Comparison of ENCODE assay signal across 24 mouse cellular contexts in the genomic region with DNA sequence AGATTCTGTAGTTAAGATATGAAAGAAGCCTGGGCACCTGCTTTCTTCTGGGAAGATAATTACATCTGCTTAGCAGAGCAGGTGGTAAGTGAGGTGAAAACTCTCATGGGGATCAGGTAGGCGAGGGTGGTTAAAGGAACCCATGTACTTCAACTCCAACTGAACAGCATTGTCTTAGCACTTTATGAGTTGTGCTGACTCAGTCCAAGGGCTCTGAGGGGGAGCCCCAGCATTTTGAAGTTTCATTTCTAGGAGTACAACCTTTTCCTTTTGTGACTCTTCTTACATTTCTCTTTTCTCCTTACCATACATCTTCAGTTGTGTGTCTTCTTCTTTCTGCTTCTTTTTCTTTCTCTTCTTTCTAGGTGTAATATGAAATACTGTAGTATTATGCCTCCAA. TPM values are rescaled to one million over a fixed set of nuclear protein-coding genes. Genes with fewer than 3 reads are reported as not detected.
DNase-seq lines count a peak whose midpoint lies in the region; TF ChIP-seq lines count a peak whose summit lies in the region.
"Had no signal": no experiment of that assay in that cellular context is flagged by ENCODE, and none has a peak within 500 bp of the region (broad histone marks: within the 10 kb centered on the region; RNA-seq: fewer than 3 reads in every experiment).

No protein-coding gene starts in this region.

- peak; percentile 57 for DNase-seq in CD4-positive, CD25-positive, alpha-beta regulatory T cell, adult 2 months (ENCODE audit: low read depth, low spot score)
- peak; percentile 49 for DNase-seq in CH12.LX (ENCODE audit: extremely low read depth)
- peak; percentile 79 for DNase-seq in induced T-regulatory cell, adult 2 months (ENCODE audit: low read depth)
- DNase-seq in splenic B cell, adult 2 months (ENCODE audit: low read depth, low spot score), result peak; percentile 16
- DNase-seq in left cerebral cortex, postnatal 36 days (ENCODE audit: low spot score in 2 of 2), result no peak
- no peak for DNase-seq in lung, adult 2 months
- DNase-seq in ovary, postnatal 14 days (ENCODE audit: low spot score), result no peak
- DNase-seq: adrenal gland, adult 2 months; adrenal gland, postnatal 14 days; cerebellum, adult 11 months; cerebellum, adult 2 months; cerebellum, adult 9-11 months; cerebellum, postnatal 25 days; gastrocnemius, postnatal 25 days; heart, adult 2 months had no signal

- dilution Hi-C loops in CH12.LX (cut with MboI; ENCODE audit: extremely low pct_ligation_motif_present, extremely low pct_unique_long_range_greater_than_20kb, low sequenced_read_pairs), result no loop called here

- TF ChIP-seq EP300 in CH12.LX (IDR thresholded peaks at IDR 0.05; ENCODE audit: low read length), result peak; percentile 35; the same call in 1 of the 2 replicates

- H3K27me3 ChIP-seq in CH12.LX (replicated peaks), result no peaks in the 10 kb centered on the region
- H3K27me3 ChIP-seq in splenic B cell, adult 2 months (ENCODE audit: control insufficient read depth, insufficient read depth, low read length, poor library complexity, severe bottlenecking), result no peaks in the 10 kb centered on the region
- H3K27me3 ChIP-seq: embryonic facial prominence, embryonic 12.5 days; embryonic facial prominence, embryonic 15.5 days; heart, embryonic 13.5 days; hindbrain, embryonic 12.5 days; hindbrain, embryonic 15.5 days had no signal

- TF ChIP-seq POLR2A in CH12.LX (IDR thresholded peaks at IDR 0.05; ENCODE audit: low read depth, low read length), result no peak
- no peak for TF ChIP-seq POLR2A in lung, adult 2 months (IDR thresholded peaks at IDR 0.05; ENCODE audit: borderline replicate concordance, extremely low read depth, low read depth, low read length)

- peaks cover 2 to 34% of the 10 kb centered on the region in 2 experiments; a peak in 3 of 4 replicates for H3K4me1 ChIP-seq in CH12.LX (ENCODE audit: control insufficient read depth in 1 of 2, insufficient read depth in 2 of 2)
- no peaks in the 10 kb centered on the region for H3K4me1 ChIP-seq in lung, adult 2 months (ENCODE audit: control insufficient read depth, insufficient read depth, low read length)
- H3K4me1 ChIP-seq: embryonic facial prominence, embryonic 12.5 days; embryonic facial prominence, embryonic 15.5 days; heart, embryonic 10.5 days; heart, embryonic 13.5 days; hindbrain, embryonic 12.5 days; hindbrain, embryonic 15.5 days had no signal

- no peak overlapping the region for H3K4me2 ChIP-seq in CH12.LX (ENCODE audit: insufficient read depth, low read depth, poor library complexity, severe bottlenecking)
- H3K4me2 ChIP-seq: embryonic facial prominence, embryonic 12.5 days; embryonic facial prominence, embryonic 15.5 days; heart, embryonic 13.5 days; hindbrain, embryonic 12.5 days; hindbrain, embryonic 15.5 days had no signal

- no peaks in the 10 kb centered on the region for H3K9me3 ChIP-seq in CH12.LX (replicated peaks; ENCODE audit: low read length)
- H3K9me3 ChIP-seq: embryonic facial prominence, embryonic 12.5 days; embryonic facial prominence, embryonic 15.5 days; heart, embryonic 10.5 days; heart, embryonic 13.5 days; hindbrain, embryonic 12.5 days; hindbrain, embryonic 15.5 days had no signal

- no peak overlapping the region for H3K27ac ChIP-seq in CH12.LX (ENCODE audit: insufficient read depth, low read depth)
- H3K27ac ChIP-seq: embryonic facial prominence, embryonic 12.5 days; embryonic facial prominence, embryonic 15.5 days; heart, adult 2 months; heart, embryonic 10.5 days; heart, embryonic 13.5 days; hindbrain, embryonic 12.5 days; hindbrain, embryonic 15.5 days had no signal

- TF ChIP-seq RAD21 in CH12.LX (IDR thresholded peaks at IDR 0.05; ENCODE audit: low read depth, low read length), result no peak

- no peaks in the 10 kb centered on the region for H3K79me2 ChIP-seq in CH12.LX (replicated peaks; ENCODE audit: control insufficient read depth, extremely low read depth, insufficient read depth, poor library complexity, severe bottlenecking)

- no peak overlapping the region for H3K9ac ChIP-seq in CH12.LX (ENCODE audit: insufficient read depth, low read depth)
- H3K9ac ChIP-seq: embryonic facial prominence, embryonic 12.5 days; embryonic facial prominence, embryonic 15.5 days; heart, embryonic 13.5 days; hindbrain, embryonic 12.5 days; hindbrain, embryonic 15.5 days had no signal

- H3K4me3 ChIP-seq in CH12.LX (replicated peaks in 1 of 3; ENCODE audit: low read depth in 2 of 3, low read length in 2 of 3, poor library complexity in 1 of 3), result no peak overlapping the region
- no peak overlapping the region for H3K4me3 ChIP-seq in lung, adult 2 months (replicated peaks; ENCODE audit: extremely low read depth, low read depth, low read length)
- H3K4me3 ChIP-seq: embryonic facial prominence, embryonic 12.5 days; embryonic facial prominence, embryonic 15.5 days; heart, adult 2 months; heart, embryonic 10.5 days; heart, embryonic 13.5 days; hindbrain, embryonic 12.5 days; hindbrain, embryonic 15.5 days had no signal

- H3K36me3 ChIP-seq in CH12.LX (replicated peaks in 1 of 2; ENCODE audit: control insufficient read depth in 1 of 2, insufficient read depth in 1 of 2, low read length in 1 of 2), result no peaks in the 10 kb centered on the region
- H3K36me3 ChIP-seq in splenic B cell, adult 2 months (ENCODE audit: control insufficient read depth, insufficient read depth, low read length, poor library complexity, severe bottlenecking), result no peaks in the 10 kb centered on the region
- H3K36me3 ChIP-seq: embryonic facial prominence, embryonic 12.5 days; embryonic facial prominence, embryonic 15.5 days; heart, embryonic 10.5 days; heart, embryonic 13.5 days; hindbrain, embryonic 12.5 days; hindbrain, embryonic 15.5 days had no signal

- intact Hi-C loops in left cerebral cortex, postnatal 36 days (cut with DNase I), result no loop called here

- no peak for TF ChIP-seq CTCF in CH12.LX (conservative IDR thresholded peaks at IDR 0.05 in 1 of 2, IDR thresholded peaks at IDR 0.05 in 1 of 2; ENCODE audit: low read depth in 2 of 2, low read length in 2 of 2)
- TF ChIP-seq CTCF in lung, adult 2 months (IDR thresholded peaks at IDR 0.05; ENCODE audit: insufficient read depth, low read length), result no peak

- WGBS in lung, adult 2 months, result 64% methylated on average over 1 of the region's 1 CpGs

- in situ Hi-C loops in CH12.LX (cut with MboI; ENCODE audit: low pct_ligation_motif_present, low pct_unique_long_range_greater_than_20kb, low sequenced_read_pairs), result no loop called here

TF ChIP-seq in CH12.LX, 34 proteins besides CTCF, POLR2A, EP300 and RAD21:
- no peak for TF ChIP-seq E2F4 (IDR thresholded peaks at IDR 0.05; ENCODE audit: insufficient replicate concordance, low read depth, low read length)
- TF ChIP-seq ZMIZ1 (IDR thresholded peaks at IDR 0.05; ENCODE audit: low read depth, low read length), result no peak
- no peak for TF ChIP-seq RCOR1 (conservative IDR thresholded peaks at IDR 0.05; ENCODE audit: low read depth, low read length)
- TF ChIP-seq USF2 (conservative IDR thresholded peaks at IDR 0.05; ENCODE audit: low read depth, low read length), result no peak
- no peak for TF ChIP-seq PAX5 (IDR thresholded peaks at IDR 0.05; ENCODE audit: low read length)
- no peak for TF ChIP-seq GABPA (IDR thresholded peaks at IDR 0.05; ENCODE audit: insufficient replicate concordance, low read depth, low read length)
- no peak for TF ChIP-seq KAT2A (IDR thresholded peaks at IDR 0.05; ENCODE audit: insufficient replicate concordance, low read length)
- no peak for TF ChIP-seq MXI1 (IDR thresholded peaks at IDR 0.05; ENCODE audit: low read depth, low read length)
- 0 out of 2 replicates have a peak, but pooled peaks have one; percentile 9 for TF ChIP-seq BHLHE40 (IDR thresholded peaks at IDR 0.05; ENCODE audit: low read depth, low read length)
- no peak for TF ChIP-seq MEF2A (IDR thresholded peaks at IDR 0.05; ENCODE audit: borderline replicate concordance, low read depth, low read length)
- no peak for TF ChIP-seq CHD1 (IDR thresholded peaks at IDR 0.05; ENCODE audit: low read depth, low read length)
- no peak for TF ChIP-seq JUND (conservative IDR thresholded peaks at IDR 0.05; ENCODE audit: low read depth, low read length)
- no peak for TF ChIP-seq NELFE (IDR thresholded peaks at IDR 0.05; ENCODE audit: low read depth, low read length)
- no peak for TF ChIP-seq SIN3A (IDR thresholded peaks at IDR 0.05; ENCODE audit: low read length)
- TF ChIP-seq ZKSCAN1 (IDR thresholded peaks at IDR 0.05; ENCODE audit: borderline replicate concordance, low read depth, low read length), result no peak
- TF ChIP-seq IRF4 (IDR thresholded peaks at IDR 0.05; ENCODE audit: low read depth, low read length), result peak; percentile 48; the same call in 1 of the 2 replicates
- TF ChIP-seq NRF1 (IDR thresholded peaks at IDR 0.05; ENCODE audit: low read depth, low read length), result no peak
- TF ChIP-seq MAFK (IDR thresholded peaks at IDR 0.05; ENCODE audit: insufficient replicate concordance, low read length), result peak; percentile 82
- TF ChIP-seq ELF1 (IDR thresholded peaks at IDR 0.05; ENCODE audit: low read depth, low read length), result no peak
- TF ChIP-seq POLR2AphosphoS2 (IDR thresholded peaks at IDR 0.05; ENCODE audit: low read depth, low read length), result no peak
- no peak for TF ChIP-seq TBP (conservative IDR thresholded peaks at IDR 0.05; ENCODE audit: low read depth, low read length)
- 0 out of 2 replicates have a peak, but pooled peaks have one; percentile 18 for TF ChIP-seq ETS1 (conservative IDR thresholded peaks at IDR 0.05; ENCODE audit: low read depth, low read length)
- TF ChIP-seq TCF12 (IDR thresholded peaks at IDR 0.05; ENCODE audit: low read depth, low read length), result no peak
- no peak for TF ChIP-seq USF1 (IDR thresholded peaks at IDR 0.05; ENCODE audit: low read depth, low read length)
TF ChIP-seq in CH12.LX: peak in this region for 4.

RNA-seq across cellular contexts. Expression of gene Il7r, which starts 5.2 kb away (rescaled TPM):
- 0.04 and 0.25 TPM in 2 replicates for total RNA-seq in CH12.LX (2012; rRNA removed)
- 0.13 and 0.14 TPM in 2 replicates for total RNA-seq in CH12.LX (2014; rRNA removed)
- polyA plus RNA-seq in CH12.LX (2012; ENCODE audit: insufficient read length, low read depth), result 0.13 and 0.23 TPM in 2 replicates
- under 1 TPM; 0.39 to 0.48 TPM for total RNA-seq in left cerebral cortex, postnatal 36 days (2021)
- polyA plus RNA-seq in lung, adult 2 months (2012; rRNA removed), result 1.4 and 2.3 TPM in 2 replicates
- total RNA-seq: ES-E14 had no signal
- polyA plus RNA-seq: adrenal gland, adult 2 months; C2C12; forebrain, embryonic 11.5 days; heart, embryonic 10.5 days; hindbrain, embryonic 12.5 days had no signal

Comparison
In these comparisons a context has a peak if more than half of its experiments do, and no peak if none do; other contexts are left out.
1. DNase-seq: peak in CD4-positive, CD25-positive, alpha-beta regulatory T cell, adult 2 months (single experiment), CH12.LX (single experiment), induced T-regulatory cell, adult 2 months (single experiment) and splenic B cell, adult 2 months (single experiment); none in left cerebral cortex, postnatal 36 days (0 of 2), lung, adult 2 months (single experiment) and ovary, postnatal 14 days (single experiment).